Mouse (Mus musculus) central nervous system, embryonic 11.5 days (tissue): ENCODE data around the gene Mmgt2. TPM values are rescaled to one million over a fixed set of nuclear protein-coding genes. Genes with fewer than 3 reads are reported as not detected.

Experiments used
- polyA plus RNA-seq: library from polyadenylated mRNA; depleted of rRNA; stranded (reverse); fragments of >200 nt; gene quantifications from 2 replicates; pipeline ENCODE4 v1.2.3, GENCODE M21; 2012; rRNA removed

Gene Mmgt2
- 31.3 and 47.4 TPM in 2 replicates for polyA plus RNA-seq

DNA sequence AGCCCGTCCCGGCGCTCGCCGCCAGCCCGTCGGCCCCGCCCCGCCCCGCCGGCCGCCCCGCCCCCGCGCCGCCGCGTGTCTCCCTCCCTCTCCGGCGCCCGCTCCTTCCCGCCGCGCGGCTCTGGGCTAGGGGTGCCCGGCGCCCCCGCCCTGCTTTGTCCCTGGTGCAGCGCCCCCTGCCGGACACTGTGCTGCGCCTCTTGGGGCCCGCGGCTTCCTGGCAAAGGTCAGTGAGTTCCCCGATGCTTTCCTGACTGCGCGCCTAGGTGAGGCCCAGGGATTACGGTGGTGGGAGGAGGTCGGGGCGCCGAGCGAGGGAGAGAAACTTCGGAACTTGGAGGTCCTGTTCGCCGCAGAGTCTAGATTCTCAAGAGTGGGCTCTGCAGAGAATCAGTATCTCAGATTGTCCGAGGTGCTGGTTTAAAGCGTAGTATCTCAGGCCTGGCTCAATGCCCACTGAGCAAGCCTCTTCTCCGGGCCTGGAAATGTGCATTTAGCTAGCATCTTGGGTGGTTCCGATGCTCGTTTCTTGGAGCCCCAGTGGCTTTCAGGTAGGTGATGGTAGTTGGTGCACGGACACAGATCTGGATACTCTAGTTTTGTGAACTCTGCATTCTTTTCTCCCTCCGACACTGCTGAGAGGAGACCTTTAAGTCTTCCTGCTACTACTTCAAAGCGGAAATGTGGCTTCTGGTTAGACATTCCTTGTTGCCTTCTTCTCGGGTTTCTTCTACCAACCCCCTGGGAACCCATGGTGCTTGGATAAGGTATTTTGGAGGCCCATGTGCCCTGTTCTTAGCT, at the start of gene Mmgt2:
Gene Mmgt2 (plus strand): TSS at position 74 of the 801 bp plus-strand sequence.

DNA sequence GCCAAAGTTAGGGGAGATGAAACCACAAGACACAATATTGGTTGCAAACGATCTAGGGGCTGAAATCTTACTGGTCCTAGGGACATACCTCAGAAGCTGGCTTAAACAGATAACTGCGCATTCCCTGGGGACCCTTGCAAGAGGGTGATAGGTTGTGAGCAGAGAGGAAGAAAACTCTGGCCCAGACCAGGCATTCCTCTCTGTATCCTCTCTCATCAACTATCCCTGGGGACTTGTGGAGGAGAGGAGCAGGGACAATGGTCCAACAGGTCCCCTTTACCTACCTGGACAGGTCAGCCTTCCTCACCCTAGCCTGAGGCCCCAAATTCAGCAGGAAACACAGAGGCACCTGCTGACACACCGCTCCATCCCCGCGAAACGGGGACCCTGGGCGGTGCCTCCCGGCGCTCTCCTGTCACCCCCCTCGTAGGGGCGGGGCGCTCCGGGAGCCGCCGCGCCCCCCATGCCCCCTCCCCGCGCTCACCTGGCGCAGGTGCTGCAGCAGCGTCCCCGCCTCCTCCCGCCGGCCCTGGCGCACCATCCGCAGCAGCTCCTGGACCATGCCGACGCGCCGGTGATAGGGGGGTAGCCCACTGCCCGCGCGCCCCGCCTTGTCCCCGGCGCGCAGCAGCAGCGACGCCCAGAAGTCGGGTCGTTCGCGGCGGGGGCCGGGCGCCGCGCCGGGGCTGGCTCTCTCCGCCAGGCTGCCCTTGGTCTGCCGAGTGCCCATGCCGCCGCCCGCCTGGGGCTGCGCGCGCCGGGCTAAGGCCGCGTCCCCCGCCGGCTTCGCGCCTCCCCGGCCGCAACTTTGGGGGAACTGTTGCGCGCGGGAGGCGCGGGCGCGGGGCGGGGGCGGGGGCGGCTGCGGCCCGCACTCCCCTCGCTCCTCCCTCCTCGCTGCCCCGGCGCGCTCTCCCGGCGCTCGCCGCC, 538 bp upstream of the Mmgt2 start, which contains the start of gene Lrrc75a:
Gene Lrrc75a (minus strand): TSS at position 863 of the 930 bp plus-strand sequence.

Other genes with a start within 250 kb of the Mmgt2 start
- gene Pigl, start 190.2 kb upstream of the Mmgt2 start, polyA plus RNA-seq: 8.6 and 10.8 TPM in 2 replicates
- 102 and 138 TPM in 2 replicates for gene Ncor1, start 190.1 kb upstream of the Mmgt2 start, polyA plus RNA-seq
- 55.4 and 71.4 TPM in 2 replicates for gene Cenpv, start 109.4 kb upstream of the Mmgt2 start, polyA plus RNA-seq
- 2,944 and 2,951 TPM in 2 replicates for gene Ubb, start 97.5 kb upstream of the Mmgt2 start, polyA plus RNA-seq
- gene Trpv2, start 74.2 kb upstream of the Mmgt2 start, polyA plus RNA-seq: 5.7 and 6.2 TPM in 2 replicates
- gene Lrrc75a, start 141 bp upstream of the Mmgt2 start, polyA plus RNA-seq: 9.8 and 16.3 TPM in 2 replicates
- gene Zfp287, start 83.2 kb downstream of the Mmgt2 start, polyA plus RNA-seq: 8.1 and 10.9 TPM in 2 replicates
- gene Gm10428, start 104.4 kb downstream of the Mmgt2 start, polyA plus RNA-seq: not detected in 2 replicates
- 18.7 and 21.9 TPM in 2 replicates for gene Zfp286, start 140.8 kb downstream of the Mmgt2 start, polyA plus RNA-seq
- 2.3 and 5.5 TPM in 2 replicates for gene Trim16, start 171.6 kb downstream of the Mmgt2 start, polyA plus RNA-seq
- gene Fbxw10, start 198.4 kb downstream of the Mmgt2 start, polyA plus RNA-seq: 0.28 and 0.50 TPM in 2 replicates
- gene Tvp23b, start 230.8 kb downstream of the Mmgt2 start, polyA plus RNA-seq: 20.5 and 30.8 TPM in 2 replicates